Mouse (Mus musculus) left cerebral cortex, adult 8-10 months (tissue): ENCODE data around the gene Gcn1l1. TPM values are rescaled to one million over a fixed set of nuclear protein-coding genes. Genes with fewer than 3 reads are reported as not detected.
"Not testable (repeated sequence)": the region's sequence is repeated elsewhere in the genome, so short reads cannot be mapped to it uniquely, and the experiment has no call there.

ENCODE experiments used
- DNase-seq, 2 experiments: peaks; one replicate each; pipeline ENCODE4 v3.0.0; 2022; ENCODE audit warnings: low spot score in 2 of 2
- total RNA-seq, 4 experiments: library from RNA; stranded (reverse); gene quantifications; 2 replicates each; pipeline ENCODE4 v1.2.4; 2022

The Gcn1l1 gene
- total RNA-seq, 4 experiments from 2014 or later, result 60.7 to 71.6 (median 61.4) TPM

DNA sequence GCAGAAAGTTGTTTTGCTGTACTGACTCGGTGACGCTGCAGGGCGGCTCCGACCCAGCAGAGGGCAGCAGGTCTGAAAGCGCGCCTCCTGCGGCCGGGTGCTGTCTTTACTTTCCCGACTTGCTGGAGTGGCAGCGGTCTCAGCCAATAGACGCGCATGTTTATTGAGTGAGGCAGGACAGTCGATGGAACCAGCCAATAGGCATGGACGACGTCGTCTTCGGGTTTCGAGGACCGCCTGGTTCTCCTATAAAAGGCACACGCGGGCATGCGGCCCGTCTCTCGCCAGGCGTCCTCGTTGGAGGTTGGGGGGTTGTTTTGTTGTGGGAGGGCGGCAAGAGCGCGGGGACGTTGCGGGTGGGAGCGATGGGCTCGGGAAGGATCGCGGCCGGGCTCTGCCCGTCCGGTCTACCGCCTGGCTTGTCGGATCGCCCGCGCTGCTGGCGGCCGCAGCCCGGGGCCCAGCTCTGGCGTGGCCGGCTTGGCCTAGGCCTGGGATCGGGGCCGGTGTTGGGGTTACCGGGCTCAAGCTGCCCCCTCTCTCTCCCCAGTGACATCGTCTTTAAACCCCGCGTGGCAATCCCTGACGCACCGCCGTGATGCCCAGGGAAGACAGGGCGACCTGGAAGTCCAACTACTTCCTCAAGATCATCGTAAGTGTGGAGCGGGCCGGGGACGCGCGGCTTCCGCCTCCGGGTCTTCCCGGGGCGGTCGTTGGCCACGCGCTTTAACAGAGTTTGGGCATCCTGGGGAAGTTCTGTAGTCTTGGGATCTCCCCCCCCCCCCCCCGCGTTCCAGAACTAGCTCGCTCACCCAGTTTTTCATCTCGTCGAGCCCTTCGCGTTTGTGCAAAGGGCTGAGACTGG, 5.6 kb upstream of the Gcn1l1 start, which contains the start of gene Rplp0:
TSS of gene Rplp0 (plus strand) at position 231 of the 865 bp plus-strand sequence.
- DNase-seq, result peak; percentile 98 to 100

GRCm38 (mm10) chr5:115560336-115560905, 4.6 kb upstream of the Gcn1l1 start:
- no peak for DNase-seq

DNA sequence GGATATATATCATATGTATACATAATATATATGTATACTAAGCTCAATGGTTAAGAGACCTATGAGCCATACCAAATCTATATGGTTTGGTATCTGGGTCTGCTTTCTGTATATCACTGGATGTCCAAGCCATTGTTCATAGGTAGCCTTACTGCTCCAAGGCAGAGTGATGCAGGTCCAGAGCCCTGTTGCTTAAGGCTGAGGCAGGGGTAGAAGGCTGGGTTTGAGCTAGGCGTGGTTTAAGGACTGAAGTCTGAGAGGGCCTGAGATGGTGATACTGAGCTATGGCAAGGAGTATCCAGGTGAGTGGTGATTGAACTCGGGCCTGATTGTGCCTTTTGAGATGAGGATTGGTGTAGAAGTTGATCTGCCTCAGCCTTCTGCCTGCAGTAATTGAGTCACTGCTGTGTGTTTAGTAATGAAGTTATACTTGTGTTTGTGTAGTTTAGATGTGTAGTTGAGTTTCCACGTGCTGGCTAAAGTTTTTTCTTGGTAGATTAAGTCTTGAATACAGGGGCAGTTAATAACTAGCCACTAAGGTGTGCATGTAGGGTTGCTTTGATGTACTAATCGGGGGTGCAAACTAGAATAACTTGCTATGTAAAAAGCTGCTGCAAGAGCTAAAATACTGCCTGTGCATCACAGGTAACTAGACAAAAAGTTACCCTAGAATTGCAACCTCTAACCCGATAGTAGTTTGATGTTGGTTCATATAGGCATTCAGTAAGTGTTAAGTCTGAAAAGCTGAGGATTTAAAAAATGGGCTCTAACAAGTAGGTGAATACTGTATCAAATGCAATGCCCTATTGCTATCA, 1.1 kb upstream of the Gcn1l1 start:
- no peak for DNase-seq

GRCm38 (mm10) chr5:115565403-115565802, 349 bp downstream of the Gcn1l1 start:
- no peak for DNase-seq

- no peak for DNase-seq
Measured at GRCm38 (mm10) chr5:115568681-115569080, 3.6 kb downstream of the Gcn1l1 start.

DNA sequence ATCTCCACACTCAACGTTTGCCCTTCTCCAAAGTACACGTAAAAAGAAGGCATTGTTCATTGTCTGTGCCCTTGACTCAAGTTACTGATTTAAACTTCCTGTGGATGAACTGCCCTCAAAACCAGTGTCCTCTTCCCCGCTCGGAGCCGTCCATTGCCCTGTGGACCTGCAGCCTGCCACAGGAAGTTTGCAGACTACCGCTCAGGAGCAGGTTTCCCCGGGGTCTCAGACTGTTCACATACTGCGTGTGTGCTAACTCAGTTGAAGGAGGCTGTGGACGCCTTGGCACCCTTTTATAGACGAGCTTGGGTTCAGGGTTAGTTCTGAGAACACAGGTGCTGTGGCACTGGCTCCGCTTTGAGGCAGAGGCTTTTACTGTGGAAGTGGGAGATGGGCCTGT, 4.3 kb downstream of the Gcn1l1 start:
- no peak for DNase-seq

DNA sequence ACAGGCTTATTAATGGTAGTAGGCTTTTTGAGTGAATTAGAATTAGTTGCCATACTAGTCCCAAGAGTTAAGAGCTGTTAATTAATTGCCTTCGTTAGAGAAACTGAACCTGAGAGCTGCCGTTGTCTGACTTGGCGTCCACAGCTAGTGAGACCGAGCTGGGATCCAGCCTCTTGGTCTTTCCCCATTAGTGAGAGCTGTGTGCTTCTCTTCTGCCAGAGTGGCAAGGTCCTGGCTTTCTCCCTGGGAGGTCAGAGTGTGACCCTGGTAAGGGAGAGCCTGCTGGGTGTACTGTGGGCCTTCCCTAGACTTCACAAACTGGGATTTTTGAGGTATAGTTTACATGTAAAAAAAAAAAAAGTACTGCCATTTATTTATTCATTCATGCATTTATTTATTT, 4.7 kb downstream of the Gcn1l1 start:
- no peak for DNase-seq

- peak in 1 of 2 experiments; percentile 86 for DNase-seq
Measured at GRCm38 (mm10) chr5:115571086-115571485, 6.0 kb downstream of the Gcn1l1 start.

- no peak for DNase-seq
Measured at GRCm38 (mm10) chr5:115572679-115573535, 7.9 kb downstream of the Gcn1l1 start.

GRCm38 (mm10) chr5:115574992-115575391, 9.9 kb downstream of the Gcn1l1 start:
- no peak for DNase-seq

GRCm38 (mm10) chr5:115577686-115578085, 12.6 kb downstream of the Gcn1l1 start:
- not testable (repeated sequence) for DNase-seq

DNA sequence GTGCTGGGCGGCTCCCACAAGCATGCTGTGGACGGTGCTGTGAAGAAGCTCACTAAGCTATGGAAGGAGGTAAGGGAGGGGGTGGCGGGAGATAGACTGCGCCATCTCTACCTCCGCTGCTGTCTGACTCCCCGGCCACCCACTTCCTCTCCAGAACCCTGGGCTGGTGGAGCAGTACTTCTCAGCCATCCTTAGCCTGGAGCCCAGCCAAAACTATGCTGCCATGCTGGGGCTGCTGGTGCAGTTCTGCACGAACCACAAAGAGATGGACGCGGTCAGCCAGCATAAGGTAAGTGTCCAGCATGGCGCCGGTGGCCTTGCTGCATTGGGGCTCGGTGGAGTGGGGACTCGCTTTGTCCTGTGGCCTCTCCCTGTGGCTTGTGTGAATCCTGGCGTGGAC, 13.9 kb downstream of the Gcn1l1 start:
- no peak for DNase-seq

GRCm38 (mm10) chr5:115579363-115579762, 14.3 kb downstream of the Gcn1l1 start:
- DNase-seq, result no peak

DNA sequence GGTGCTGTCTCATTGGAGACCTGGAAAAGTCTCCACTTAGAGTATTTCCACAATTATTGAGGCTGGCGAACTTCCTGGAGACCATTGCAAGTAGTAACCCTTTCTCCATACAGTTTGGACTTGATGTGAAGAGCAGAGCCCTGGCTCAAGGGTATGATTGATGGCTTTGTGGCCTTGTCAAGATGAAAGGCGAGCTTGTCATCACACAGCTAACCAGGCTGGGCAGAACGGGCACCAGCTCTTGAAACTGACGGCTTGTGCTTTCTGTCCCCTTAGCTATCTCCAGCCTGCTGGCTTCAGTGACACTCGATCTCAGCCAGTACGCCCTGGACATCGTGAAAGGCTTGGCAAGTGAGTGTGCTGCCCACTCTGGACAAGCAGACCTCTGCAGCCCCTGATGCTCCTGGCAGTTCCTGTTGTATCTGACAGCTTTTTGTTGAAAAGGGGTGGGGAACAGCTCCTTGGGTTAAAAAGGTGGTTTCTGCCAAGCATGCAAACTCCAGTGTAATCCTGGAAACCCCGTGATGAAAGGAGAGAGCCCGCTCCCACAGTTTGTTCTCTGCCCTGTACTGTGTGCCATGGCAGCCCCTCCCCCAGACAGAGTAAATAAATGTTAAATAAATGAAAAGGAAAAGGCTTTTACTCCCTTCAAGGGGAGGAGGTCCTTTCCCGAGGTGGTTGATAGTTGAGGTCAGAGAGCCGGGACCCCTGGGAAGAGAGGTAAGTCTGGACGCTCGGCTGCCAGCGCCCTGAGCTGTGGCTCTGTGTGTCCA, 15.4 kb downstream of the Gcn1l1 start:
- no peak for DNase-seq

- no peak for DNase-seq
Measured at GRCm38 (mm10) chr5:115581662-115582061, 16.6 kb downstream of the Gcn1l1 start.

DNA sequence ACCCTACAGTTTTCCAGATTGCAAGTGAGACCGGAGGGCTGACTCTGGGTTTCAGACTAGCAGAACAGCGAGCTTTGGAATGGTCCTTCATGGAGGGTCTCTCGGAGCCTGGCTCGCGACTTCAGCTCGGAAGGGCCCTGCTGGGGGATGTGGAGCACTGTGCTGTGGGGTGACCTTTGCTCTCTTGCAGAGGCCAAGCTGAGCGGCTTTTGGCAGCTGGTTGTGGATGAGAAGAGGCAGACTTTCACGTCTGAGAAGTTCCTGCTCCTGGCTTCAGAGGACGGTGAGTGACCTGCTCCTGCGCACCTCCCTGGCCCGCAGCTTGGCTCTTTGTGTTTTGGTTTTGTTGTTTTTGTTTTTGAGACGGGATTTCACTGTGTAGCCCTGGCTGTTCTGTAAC, 20.6 kb downstream of the Gcn1l1 start:
- no peak for DNase-seq

DNA sequence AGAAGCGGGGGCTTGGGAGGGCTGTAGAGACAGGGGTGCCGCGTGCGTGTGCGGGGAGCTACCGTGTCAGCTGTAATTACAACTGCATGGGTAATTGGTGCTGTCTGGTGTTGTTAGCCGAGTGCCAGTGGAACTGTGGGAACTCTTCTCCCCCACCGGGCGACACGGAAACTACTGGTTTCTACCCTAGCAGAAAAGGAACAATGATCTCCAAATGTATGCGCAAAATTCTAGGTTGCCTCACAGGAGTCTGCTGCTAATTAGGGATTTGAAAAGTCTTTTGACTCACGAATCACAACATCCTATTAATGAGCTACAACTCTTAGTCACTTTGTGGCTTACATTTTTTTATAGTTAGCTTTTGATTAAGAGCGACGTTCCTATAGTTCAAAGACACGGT, 21.1 kb downstream of the Gcn1l1 start:
- no peak for DNase-seq

- DNase-seq, result no peak
Measured at GRCm38 (mm10) chr5:115586780-115587179, 21.7 kb downstream of the Gcn1l1 start.

DNA sequence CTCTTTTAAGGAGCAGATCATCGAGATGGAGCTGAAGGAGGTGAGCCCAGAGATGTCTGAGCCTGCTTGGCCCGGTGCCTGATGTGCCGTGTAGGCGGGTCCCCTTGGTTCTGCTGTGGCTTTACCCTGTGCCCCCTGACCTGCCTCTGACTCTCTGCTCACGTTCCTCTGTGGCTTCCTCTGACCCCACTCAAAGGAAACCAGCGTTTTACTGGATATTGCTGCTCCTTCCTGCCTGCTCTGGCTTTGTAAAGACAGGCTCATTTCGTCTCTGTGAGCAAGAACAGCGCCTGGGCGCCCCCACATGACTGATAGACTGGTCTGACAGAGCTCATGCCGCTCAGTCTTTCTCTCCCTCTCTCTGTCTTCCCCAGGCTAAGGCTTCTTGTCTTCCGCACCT, 26.0 kb downstream of the Gcn1l1 start:
- no peak for DNase-seq

GRCm38 (mm10) chr5:115591506-115591905, 26.5 kb downstream of the Gcn1l1 start:
- DNase-seq, result no peak
